Mouse (Mus musculus): ENCODE measurements around the gene Dlx2. TPM values are rescaled to one million over a fixed set of nuclear protein-coding genes. Genes with fewer than 3 reads are reported as not detected.

Dlx2 gene
- polyA plus RNA-seq, 2 experiments = 3.1 to 3.6 TPM

DNA sequence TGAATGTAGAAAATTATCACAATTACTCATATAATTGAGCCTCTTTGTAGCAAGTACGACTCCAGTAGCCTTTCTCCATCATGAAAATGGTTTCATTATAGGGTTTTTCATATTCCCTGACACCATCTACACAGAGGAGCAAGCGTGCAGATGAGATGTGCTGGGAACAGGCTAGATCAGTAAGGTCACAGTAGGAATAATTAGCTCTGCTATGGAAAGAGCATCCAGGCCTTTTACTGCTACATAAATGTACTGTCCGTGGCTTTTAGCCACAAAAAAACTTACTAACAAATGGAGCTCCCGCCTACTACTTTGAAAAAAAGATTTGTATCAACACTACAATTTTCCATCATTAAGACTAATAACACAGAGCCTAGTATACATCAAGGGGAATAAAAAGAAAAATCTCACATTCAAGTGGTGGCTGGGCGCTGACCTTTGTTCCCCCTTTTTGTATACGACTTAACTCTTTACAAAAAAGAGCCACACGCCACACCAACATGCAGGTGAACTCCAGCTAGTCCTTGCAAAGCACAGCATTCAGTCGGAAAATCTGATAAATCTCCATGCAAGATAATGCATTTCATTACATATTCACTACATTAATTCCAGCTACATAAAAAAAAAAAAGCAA lies 29.0 kb downstream of the Dlx2 start:
- no peak for DNase-seq (ENCODE audit: low spot score)
- no peak overlapping the region for H3K4me3 ChIP-seq (replicated peaks; ENCODE audit: low read length)
- no peak overlapping the region for H3K4me2 ChIP-seq (replicated peaks; ENCODE audit: low read depth, low read length, severe bottlenecking)
- H3K27ac ChIP-seq (replicated peaks; ENCODE audit: low read depth, low read length) = no peak overlapping the region
- no peaks in the 10 kb centered on the region for H3K9me3 ChIP-seq (ENCODE audit: control insufficient read depth, low read length)
- no peak for TF ChIP-seq POLR2A (IDR thresholded peaks at IDR 0.05; ENCODE audit: borderline replicate concordance, extremely low read depth, insufficient read depth, insufficient read length)
- H3K27me3 ChIP-seq (ENCODE audit: control insufficient read depth, insufficient read depth, low read length) = peaks cover 6% of the 10 kb centered on the region; the same call in 1 of the 2 replicates
- H3K9ac ChIP-seq (ENCODE audit: low read depth, low read length, severe bottlenecking) = no peak overlapping the region
- WGBS = 67% methylated on average over 8 of the region's 8 CpGs
- no peaks in the 10 kb centered on the region for H3K36me3 ChIP-seq (ENCODE audit: control insufficient read depth, insufficient read depth, low read length)
- H3K4me1 ChIP-seq (ENCODE audit: control insufficient read depth, insufficient read depth, low read length) = no peaks in the 10 kb centered on the region
- no peak for ATAC-seq (ENCODE audit: low FRiP score, low read depth)

DNA sequence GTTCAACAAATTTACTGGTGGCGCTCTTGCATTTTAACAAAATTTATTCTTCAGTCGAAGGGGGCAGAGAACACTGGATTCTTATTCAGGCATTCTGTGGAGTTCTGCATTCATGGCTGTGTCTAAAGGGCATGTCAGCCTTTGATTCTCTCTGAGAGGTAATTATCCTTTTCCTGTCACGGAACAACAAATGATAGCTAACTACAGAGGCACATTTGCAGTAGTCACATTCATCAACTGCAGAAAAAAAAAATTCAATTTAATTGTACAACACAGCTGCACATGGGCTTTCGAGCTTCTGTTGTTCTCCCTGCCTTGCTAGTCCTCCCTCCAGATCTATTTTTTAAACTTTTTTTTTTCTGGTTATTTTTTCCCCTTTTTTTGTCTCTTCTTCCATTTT lies 29.6 kb downstream of the Dlx2 start:
- WGBS = 47% methylated on average over 4 of the region's 4 CpGs
- no peak for DNase-seq (ENCODE audit: low spot score)
- no peaks in the 10 kb centered on the region for H3K9me3 ChIP-seq (ENCODE audit: control insufficient read depth, low read length)
- H3K36me3 ChIP-seq (ENCODE audit: control insufficient read depth, insufficient read depth, low read length) = 0 out of 2 replicates have a peak, but pooled peaks cover 4% of the 10 kb centered on the region
- H3K27ac ChIP-seq (replicated peaks; ENCODE audit: low read depth, low read length) = no peak overlapping the region
- H3K9ac ChIP-seq (ENCODE audit: low read depth, low read length, severe bottlenecking) = no peak overlapping the region
- no peak overlapping the region for H3K4me3 ChIP-seq (replicated peaks; ENCODE audit: low read length)
- no peak overlapping the region for H3K4me2 ChIP-seq (replicated peaks; ENCODE audit: low read depth, low read length, severe bottlenecking)
- no peak for ATAC-seq (ENCODE audit: low FRiP score, low read depth)
- peaks cover 3% of the 10 kb centered on the region; the same call in 1 of the 2 replicates for H3K27me3 ChIP-seq (ENCODE audit: control insufficient read depth, insufficient read depth, low read length)
- no peak for TF ChIP-seq POLR2A (IDR thresholded peaks at IDR 0.05; ENCODE audit: borderline replicate concordance, extremely low read depth, insufficient read depth, insufficient read length)
- no peaks in the 10 kb centered on the region for H3K4me1 ChIP-seq (ENCODE audit: control insufficient read depth, insufficient read depth, low read length)

DNA sequence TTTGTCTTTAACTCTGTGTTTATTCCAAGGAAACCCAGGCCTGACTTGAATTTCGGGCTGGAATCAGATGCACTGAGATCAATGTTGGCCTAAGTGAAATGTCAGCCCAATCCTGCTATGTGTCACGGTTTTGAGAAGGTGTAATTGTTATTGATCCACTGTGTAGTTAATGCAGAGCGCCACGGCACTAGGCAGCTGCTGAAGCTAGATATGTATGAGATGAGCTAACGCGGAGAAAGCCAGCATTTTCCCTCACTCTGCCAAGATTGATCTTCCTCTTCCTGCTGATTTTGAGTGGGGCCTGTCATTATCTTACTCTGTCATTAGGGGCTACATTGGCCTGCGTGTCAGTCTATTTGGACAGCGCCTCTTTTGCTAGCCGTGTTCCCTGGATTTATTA lies 34.2 kb downstream of the Dlx2 start:
- H3K36me3 ChIP-seq (ENCODE audit: control insufficient read depth, insufficient read depth, low read length) = 0 out of 2 replicates have a peak, but pooled peaks cover 5% of the 10 kb centered on the region
- H3K27ac ChIP-seq (replicated peaks; ENCODE audit: low read depth, low read length) = no peak overlapping the region
- H3K27me3 ChIP-seq (ENCODE audit: control insufficient read depth, insufficient read depth, low read length) = no peaks in the 10 kb centered on the region
- WGBS = 75% methylated on average over 9 of the region's 9 CpGs
- no peak overlapping the region for H3K4me3 ChIP-seq (replicated peaks; ENCODE audit: low read length)
- no peaks in the 10 kb centered on the region for H3K9me3 ChIP-seq (ENCODE audit: control insufficient read depth, low read length)
- ATAC-seq (ENCODE audit: low FRiP score, low read depth) (no peak), DNase-seq (ENCODE audit: low spot score) (no peak)
- no peak overlapping the region for H3K9ac ChIP-seq (ENCODE audit: low read depth, low read length, severe bottlenecking)
- no peak for TF ChIP-seq POLR2A (IDR thresholded peaks at IDR 0.05; ENCODE audit: borderline replicate concordance, extremely low read depth, insufficient read depth, insufficient read length)
- no peaks in the 10 kb centered on the region for H3K4me1 ChIP-seq (ENCODE audit: control insufficient read depth, insufficient read depth, low read length)
- no peak overlapping the region for H3K4me2 ChIP-seq (replicated peaks; ENCODE audit: low read depth, low read length, severe bottlenecking)

DNA sequence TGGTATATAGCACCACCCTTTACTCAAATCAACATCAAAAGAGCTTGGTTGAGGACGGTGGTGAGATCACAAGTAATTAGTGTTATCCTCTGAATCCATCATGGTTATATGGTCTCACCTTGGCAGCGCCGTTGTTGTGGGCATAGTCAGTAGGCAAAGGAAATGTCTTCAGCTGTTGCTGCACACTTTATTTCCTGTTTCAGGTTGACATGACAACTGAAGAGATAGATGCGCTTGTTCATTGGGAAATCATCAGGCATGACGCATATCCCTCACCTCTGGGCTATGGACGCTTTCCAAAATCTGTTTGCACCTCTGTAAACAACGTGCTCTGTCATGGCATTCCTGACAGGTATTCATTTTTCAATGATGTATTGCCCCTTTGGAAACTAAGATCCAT lies 35.3 kb downstream of the Dlx2 start:
- Histone ChIP-seq H3K9ac (ENCODE audit: low read depth, low read length, severe bottlenecking) (no peak overlapping the region), H3K4me2 (replicated peaks; ENCODE audit: low read depth, low read length, severe bottlenecking) (no peak overlapping the region), H3K4me3 (replicated peaks; ENCODE audit: low read length) (no peak overlapping the region), H3K4me1 (ENCODE audit: control insufficient read depth, insufficient read depth, low read length) (no peaks in the 10 kb centered on the region), H3K9me3 (ENCODE audit: control insufficient read depth, low read length) (no peaks in the 10 kb centered on the region), H3K36me3 (ENCODE audit: control insufficient read depth, insufficient read depth, low read length) (0 out of 2 replicates have a peak, but pooled peaks cover 5% of the 10 kb centered on the region), H3K27ac (replicated peaks; ENCODE audit: low read depth, low read length) (no peak overlapping the region), H3K27me3 (ENCODE audit: control insufficient read depth, insufficient read depth, low read length) (no peaks in the 10 kb centered on the region)
- WGBS = 74% methylated on average over 7 of the region's 7 CpGs
- TF ChIP-seq POLR2A (IDR thresholded peaks at IDR 0.05; ENCODE audit: borderline replicate concordance, extremely low read depth, insufficient read depth, insufficient read length) = no peak
- no peak for ATAC-seq (ENCODE audit: low FRiP score, low read depth)
- DNase-seq (ENCODE audit: low spot score) = no peak

DNA sequence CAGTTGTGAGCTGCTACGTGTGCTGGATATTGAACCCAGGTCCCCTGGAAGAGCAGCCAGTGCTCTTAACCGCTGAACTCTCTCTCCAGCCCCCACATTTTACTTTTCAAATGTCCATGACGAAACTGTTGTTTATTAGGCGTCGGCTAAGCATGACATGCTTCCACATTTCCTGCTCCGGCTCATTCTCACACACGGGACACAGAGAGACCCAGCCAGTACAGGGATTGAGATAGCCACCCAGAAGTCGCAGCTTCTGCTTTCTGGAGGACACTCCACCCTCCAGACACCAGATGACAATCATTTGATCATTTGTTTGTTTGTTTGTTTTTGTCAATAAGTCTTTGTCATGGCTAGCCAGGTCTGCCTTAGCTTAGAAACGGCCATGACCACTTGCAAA lies 41.7 kb downstream of the Dlx2 start:
- no peak for DNase-seq (ENCODE audit: low spot score)

More for the DNA sequence above, 41.7 kb downstream of the Dlx2 start:
- peaks cover 3% of the 10 kb centered on the region for H3K4me1 ChIP-seq (ENCODE audit: control insufficient read depth, insufficient read depth, low read length)
- H3K9ac ChIP-seq (ENCODE audit: low read depth, low read length, severe bottlenecking) = no peak overlapping the region
- H3K27ac ChIP-seq (replicated peaks; ENCODE audit: low read depth, low read length) = no peak overlapping the region
- H3K4me3 ChIP-seq (replicated peaks; ENCODE audit: low read length) = no peak overlapping the region
- H3K9me3 ChIP-seq (ENCODE audit: control insufficient read depth, low read length) = no peaks in the 10 kb centered on the region
- H3K36me3 ChIP-seq (ENCODE audit: control insufficient read depth, insufficient read depth, low read length) = no peaks in the 10 kb centered on the region
- ATAC-seq (ENCODE audit: low FRiP score, low read depth) = no peak
- 47% methylated on average over 9 of the region's 9 CpGs for WGBS
- no peak overlapping the region for H3K4me2 ChIP-seq (replicated peaks; ENCODE audit: low read depth, low read length, severe bottlenecking)
- TF ChIP-seq POLR2A (IDR thresholded peaks at IDR 0.05; ENCODE audit: borderline replicate concordance, extremely low read depth, insufficient read depth, insufficient read length) = no peak
- no peaks in the 10 kb centered on the region for H3K27me3 ChIP-seq (ENCODE audit: control insufficient read depth, insufficient read depth, low read length)

Measured in limb, embryonic 14.5 days (tissue).